Mouse (Mus musculus): ENCODE measurements around the gene Numb.

The Numb gene

DNA sequence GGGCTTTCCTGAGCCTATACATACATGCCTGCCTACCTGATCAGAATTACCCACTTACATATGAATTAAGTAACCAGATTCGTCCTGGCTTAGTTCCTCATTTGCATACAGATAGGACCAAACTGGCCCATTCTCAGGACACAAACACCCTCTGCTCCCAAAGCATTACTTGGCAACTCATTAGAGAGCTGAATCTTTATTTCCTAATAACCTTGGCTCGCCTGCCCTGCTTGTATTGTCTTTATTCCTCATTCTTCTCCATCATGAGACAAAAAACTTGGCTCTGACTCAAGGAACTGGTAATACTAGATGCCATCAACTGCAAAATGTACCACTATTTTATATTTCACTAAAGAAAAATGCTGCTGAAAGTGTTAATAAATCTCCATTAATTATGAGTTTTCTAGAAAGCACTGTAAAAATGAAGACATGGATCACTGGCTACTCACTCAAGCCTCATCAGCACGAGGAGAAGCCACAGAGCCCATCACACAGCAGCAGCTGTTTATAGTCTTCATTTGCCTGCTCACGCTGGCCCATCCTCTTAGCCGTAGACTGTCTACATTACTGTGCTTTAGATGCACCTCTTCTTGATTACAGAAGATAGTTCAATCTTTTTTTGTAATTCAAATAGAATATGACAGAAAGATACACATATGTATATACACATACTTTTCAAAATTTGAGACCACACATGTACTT is 69.1 kb downstream of the Numb start:
- in situ Hi-C loops (cut with MboI) = no loop called here

DNA sequence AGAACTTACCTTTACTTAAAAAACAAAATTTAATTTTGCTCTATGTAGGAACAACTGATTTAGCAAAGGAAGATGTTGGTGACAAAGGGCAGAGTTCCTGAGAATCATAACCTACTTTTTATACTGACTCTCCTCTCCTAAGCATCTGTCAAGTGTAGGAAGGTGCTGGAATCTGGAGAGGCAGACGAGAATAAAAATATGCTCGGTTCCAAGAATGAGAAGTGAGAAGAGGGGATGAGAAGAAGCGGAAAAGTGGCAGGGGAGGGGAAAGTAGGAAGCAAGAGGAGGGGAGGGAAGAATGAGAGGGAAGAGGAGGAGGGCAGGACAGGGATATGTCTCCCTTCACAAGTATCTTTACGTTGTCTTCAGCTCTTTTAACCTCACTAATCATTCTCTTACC is 71.4 kb downstream of the Numb start:
- in situ Hi-C loops (cut with MboI) = no loop called here

DNA sequence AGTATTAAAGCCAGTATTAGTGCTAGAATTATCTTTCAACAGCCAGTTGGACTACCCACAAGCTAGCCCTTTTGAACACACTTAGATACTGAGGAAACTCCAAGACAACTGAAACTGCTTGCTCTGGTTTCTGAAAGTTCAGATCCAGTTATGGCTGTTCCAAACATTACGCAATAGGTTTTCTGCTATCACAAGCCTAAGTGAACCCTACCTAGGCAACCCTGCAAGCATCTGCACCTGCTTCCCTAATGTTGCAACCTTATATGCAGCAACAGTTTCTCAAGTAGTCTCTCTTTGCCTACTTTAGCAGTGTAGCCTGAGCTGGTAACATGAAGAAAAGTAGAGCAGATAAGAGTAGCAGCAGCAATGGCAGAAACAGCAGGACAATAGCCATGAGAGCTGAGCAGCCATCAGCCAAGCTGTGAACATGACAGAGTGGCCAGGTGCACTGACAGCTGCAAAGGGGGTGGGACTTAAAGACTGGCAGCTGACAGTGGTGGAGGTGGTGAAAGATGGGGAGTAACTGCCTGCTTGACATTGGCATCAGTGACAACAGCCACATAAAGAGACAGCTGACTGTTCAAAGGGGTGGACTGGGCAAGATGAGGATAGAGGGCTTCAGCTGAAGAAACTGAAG is 73.0 kb downstream of the Numb start:
- in situ Hi-C loops (cut with MboI) = no loop called here

DNA sequence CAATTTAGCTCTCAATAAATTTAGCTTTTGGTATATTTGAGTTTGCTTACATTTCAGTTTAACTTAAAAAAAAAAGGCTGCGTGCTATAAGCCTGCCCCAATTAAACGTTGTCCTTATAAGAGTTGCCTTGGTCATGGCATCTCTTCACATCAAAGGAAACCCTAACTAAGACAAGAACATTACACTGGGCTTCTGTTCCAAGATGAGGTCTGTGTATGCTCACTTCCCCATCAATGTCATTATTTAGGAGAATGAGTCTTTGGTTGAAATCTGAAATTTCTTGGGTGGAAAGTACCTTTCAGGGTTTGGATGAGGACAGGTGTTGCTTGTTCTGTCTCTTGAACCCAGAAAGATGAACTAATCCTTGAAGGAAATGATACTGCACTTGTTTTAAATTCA is 73.9 kb downstream of the Numb start:
- in situ Hi-C loops (cut with MboI) = no loop called here

DNA sequence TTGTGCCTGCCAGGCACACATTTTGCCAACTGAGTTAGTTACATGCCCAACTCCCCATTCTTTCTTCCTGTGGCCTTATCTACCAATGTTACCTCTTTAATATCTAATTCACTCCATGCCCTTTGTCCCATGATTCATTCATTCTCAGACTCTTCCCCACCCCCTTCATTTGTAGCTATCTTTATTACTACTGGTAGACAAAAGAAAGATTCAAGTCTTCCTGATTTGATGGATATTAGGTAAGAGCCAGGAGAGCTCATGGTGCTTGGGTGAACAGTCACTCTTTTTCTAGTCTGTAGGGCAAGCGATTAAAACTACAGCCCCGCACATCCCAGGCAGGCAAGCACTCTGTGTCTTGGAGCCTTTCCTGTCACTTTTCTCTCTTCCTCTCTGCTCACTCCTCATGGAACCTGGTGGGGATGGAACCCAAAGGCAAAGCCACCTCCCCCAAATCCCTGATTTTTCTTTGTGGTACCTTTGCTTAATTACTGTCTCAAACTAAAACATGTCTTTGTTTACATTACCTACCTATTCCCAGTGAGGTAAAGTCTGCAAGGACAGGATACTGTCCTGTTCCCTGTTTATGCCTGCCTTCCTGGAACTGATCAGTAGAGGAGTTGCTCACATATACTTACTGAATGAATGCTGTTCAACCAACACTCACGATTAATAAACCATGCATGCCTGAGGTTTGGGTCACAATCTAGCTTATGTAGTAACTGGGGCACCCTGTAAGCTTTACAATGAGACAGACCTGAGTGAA is 78.9 kb downstream of the Numb start:
- in situ Hi-C loops (cut with MboI) = no loop called here

DNA sequence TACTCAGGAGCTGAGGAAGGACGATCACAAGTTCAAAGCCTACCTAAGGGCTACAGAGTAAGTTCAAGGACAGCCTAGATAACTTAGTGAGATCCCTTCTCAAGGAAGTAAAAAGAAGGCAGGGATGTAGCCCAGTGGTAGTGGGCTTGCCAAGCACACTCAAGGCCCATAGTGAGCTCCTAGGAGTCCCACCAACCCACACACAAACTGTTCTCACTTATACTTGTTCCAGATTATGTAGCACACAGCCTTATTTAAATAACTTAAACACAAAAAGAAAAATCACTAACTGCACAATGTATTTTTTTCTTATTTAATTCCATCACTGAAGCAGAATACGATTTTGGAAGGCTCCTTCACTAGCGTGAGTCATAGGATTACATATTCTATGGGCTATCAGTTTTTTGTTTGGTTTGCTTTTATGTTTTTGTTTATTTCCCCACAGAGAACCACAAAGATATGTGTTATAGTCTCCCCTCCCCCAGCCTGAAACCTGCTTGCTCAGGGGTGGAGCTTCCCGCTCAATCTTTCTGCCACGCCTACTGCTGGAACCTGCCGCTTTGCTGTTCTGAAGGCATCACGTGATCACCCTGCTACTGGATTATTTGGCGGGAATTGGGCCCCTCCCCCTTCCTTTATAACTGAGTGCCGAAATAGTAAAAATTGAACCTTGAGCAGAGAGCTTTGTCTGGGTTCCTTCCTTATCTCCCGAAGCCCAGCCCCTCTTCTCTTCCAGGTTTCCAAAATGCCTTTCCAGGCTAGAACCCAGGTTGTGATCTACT is 80.1 kb downstream of the Numb start:
- in situ Hi-C loops (cut with MboI) = no loop called here

DNA sequence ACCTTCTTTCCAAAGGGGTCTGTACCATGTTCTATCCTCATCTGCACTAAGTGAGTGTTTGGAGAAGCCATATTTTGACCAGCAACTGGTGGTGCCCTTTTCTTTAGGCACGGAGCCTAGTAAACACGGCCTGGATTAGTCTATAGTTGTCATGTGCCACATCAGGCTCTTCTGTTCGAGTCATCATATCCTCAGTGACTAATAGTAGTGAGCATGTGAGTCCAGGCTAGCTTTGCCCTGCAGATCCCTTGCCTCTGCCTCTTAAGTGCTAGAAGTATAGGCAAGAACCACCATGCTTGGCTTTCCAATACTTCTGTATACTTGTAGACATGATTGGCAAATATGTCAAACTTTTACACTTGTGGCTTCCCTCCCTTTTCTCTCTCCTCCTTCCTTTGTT is 87.8 kb downstream of the Numb start:
- in situ Hi-C loops (cut with MboI) = no loop called here

DNA sequence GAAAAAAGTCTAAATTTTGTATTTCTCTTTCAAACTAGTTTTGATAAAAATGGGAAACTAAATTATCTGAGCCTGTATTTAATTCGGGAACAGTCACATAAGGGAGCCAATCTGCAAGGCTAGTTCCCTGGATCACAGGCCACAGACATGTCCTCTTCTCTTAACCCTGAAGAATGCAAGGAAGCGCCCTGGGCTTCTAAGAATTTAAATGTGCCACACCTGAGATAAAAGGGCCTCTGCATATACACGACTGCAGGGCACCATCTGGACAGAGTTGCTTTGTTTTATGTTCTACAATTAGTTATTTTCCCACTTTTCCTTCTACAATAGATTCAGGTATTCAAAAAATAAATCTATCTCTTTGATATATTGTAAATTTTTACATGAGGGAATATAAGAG is 91.3 kb downstream of the Numb start:
- in situ Hi-C loops (cut with MboI) = no loop called here

DNA sequence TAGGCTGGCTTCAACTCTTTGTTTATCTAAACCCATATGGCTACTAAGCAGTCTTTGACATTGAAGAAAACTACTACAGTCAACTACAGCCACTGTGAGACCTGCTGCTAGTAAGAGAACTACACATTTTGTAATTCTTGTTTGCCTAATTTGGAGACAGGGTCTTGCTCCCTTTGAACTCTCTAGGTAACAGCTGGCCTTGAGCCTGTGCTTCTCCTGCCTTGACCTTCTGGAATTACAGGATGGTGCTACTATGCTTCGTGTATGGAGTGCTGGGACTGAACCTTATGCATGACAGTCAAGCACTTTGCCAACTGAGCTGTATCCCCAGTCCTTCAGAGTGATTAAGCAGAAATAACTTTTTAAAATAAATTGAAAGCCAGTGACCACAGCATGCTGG is 105.1 kb downstream of the Numb start:
- in situ Hi-C loops (cut with MboI) = no loop called here

DNA sequence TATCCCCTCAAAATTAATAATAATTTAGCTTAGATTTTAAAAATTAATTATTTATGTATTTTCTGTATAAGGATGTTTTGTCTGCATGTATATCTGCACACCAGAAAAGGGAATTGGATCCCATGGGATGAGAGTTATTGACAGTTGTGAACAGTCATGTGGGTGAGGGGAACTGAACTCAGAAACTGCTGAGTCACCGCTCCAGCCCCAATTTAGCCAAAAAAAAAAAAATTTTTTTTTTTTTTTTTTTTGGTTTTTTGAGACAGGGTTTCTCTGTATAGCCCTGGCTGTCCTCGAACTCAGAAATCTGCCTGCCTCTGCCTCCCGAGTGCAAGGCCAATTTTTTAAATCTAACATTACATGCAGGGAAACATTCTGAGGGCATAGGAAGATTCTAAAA is 109.8 kb downstream of the Numb start:
- in situ Hi-C loops (cut with MboI) = no loop called here

DNA sequence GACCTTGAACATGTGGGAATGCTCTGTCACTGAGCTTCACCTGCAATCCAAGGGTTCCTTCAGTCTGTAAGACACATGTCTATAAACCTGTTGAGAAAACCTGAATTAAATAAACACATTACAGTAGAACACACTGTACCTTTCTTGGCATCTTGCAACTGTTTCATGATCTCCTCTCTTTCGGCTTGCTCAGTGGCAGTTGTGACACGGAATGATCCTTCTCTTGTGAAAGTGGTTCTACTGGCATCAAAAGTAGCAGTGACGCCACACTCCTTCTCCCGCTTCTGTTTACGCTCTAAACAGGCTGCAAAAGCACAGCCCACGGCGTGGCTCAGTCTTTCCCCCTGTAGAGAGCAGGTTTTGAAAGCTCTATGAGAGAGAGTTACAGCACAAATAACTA is 118.1 kb downstream of the Numb start:
- in situ Hi-C loops (cut with MboI) = no loop called here

DNA sequence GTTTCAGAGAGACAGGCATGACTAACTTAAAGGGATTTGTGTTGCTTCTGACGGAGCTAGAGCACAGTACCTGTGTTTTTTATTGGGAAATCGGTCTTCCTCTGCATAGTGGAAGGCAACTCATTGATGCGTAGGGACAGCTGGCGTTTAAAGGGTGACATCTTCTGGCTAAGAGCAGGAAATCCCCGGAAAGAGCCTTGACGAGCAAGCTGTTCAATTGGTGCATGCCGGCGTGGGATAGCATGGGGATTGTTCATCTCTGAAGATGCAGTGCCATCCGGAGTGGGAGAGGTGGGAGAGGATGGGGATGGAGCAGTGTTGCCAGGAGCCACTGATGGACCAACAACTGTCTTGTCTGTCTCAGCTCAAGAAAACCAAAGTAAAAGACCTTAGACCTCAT is 120.8 kb downstream of the Numb start:
- in situ Hi-C loops (cut with MboI) = no loop called here

DNA sequence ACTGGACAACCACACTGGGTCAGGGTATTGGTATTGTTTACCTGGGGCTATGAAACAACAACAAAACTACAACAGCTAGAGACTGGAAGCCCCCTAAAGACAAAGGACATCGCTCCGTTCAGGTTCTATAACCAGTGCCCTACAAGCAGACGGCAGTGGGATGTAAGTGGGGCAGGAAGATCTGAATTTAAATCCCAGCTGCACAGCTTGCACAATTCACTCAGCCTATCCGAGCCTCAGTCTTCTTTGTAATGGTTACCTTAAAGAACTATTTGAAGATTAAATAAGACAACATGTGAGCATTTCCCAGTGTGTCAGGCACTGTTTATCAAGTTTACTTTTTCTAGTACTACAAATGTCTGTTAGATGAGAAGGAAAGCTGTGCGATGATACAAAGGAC is 123.4 kb downstream of the Numb start:
- in situ Hi-C loops (cut with MboI) = no loop called here

DNA sequence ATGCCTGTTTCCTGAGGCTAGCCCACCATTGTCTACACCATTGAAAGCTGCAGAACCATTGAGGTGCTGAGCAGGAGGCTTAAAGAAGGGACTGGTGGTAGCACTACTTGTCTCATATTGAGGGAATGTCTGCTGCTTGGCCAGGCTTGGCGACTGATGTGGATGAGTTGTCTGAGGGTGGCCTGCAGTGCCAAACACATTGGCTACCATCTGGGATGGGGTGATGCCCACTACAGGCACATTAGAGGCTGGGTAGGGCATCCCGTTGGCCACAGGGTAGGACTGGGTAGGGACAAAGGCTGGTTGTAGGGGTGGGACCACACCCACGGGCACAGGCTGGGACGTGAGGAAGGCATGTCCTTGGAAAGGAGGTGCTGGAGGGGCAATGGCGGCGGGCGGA is 126.1 kb downstream of the Numb start:
- in situ Hi-C loops (cut with MboI) = no loop called here

DNA sequence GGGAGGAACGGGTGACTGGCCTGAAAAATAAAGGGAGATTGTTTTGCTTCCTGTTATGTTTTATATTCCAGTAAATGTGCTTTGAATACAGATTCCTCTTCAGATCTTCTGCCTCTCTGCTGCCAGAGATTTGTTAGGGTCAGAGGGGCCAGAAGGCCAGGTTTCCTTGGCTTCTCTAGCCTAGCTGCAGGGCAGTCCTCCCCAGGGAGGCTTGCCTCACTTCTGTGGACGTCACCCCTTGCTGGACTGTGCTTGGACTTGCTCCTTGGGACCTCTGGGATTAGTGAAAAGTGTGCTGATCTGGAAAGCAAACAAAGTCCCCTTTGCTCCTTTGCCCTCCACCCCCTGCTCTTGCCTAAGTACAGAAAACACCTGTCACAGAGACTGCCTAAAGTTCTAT is 126.7 kb downstream of the Numb start:
- in situ Hi-C loops (cut with MboI) = no loop called here

DNA sequence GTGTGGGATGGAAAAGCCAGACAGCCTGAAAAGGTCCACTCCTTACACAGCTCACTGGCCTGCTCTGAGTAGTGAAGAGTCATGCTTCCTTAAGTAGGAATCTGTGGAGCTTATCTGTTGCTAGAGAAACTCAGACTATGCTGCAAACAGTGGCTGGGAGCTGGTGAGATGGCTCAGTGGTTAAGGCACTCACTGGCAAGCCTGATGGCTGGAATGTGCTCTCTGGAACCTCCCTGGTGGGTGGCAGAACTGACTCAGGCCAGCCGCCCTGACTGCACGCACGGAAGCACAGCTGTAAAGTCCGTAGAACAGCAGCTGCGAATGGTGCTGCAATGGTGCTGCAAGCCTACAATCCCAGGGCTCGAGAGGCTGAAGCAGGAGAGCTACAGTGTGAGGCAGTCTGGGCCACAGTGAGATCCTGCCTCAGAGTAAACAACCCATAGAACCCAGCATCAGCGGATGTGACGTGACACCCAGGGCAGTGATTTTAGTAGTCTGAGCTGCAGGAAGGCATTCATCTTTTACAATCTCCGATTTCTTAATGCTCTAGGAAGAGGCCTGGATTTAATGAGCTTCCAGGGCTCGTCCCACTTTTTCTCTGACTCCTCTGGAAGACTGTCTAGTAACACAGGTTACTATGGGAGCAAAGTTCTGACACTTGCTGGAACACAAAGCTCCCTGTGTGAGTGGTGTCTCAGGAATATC is 128.9 kb downstream of the Numb start:
- in situ Hi-C loops (cut with MboI) = no loop called here

DNA sequence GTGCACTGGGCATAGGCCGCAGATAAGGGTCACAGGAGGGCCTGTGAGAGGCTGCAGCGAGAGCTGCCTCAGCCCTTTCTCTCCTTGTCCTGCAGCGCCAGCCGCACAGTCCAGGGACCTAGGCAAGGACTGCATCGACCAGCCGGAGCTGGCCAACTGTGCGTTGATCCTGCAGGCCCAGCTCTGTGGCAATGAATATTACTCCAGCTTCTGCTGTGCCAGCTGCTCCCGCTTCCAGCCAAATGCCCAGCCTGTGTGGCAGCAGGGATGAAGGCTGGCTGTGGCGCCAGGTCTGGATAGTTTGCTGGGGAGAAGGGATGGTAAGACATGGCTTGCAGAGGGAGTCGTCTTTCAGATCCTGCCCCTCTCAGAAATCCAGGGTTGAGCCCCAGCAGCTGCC is 130.0 kb downstream of the Numb start:
- in situ Hi-C loops (cut with MboI) = no loop called here

DNA sequence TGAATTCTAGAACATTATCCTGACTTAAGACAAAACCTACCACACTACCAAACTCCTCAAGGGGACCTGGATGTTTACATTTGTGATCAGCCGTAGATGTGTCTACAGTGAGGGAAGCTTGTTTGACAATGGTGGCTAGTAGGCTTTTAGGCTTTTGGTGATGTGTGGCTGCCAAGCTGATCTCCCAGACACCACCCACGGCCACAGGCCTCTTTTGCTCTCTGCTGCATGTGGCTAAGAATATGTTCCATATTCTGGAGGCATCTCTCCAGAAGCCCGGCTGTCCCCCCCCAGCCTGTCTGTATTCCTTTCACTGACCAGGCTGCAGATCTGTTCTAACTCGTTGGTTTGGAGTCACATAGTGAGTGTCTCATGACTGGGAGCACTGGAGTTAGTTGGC is 131.0 kb downstream of the Numb start:
- in situ Hi-C loops (cut with MboI) = no loop called here

DNA sequence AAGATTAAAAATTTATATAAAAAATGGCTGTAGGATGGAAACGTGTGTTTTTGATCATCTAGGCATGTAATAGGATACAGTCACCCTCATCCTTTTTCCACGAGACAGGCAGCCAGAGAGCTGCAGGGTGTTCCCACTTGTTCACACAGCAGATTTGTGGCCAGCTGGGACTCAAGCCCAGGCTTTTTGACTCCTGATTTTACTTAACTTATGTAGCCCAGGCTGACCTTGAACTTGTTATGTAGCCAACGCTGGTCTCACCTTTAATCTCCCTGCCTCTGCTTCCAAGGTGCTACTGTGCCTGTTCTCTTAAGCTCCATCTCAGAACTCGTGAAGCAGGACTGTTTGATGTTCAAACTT is 132.0 kb downstream of the Numb start:
- in situ Hi-C loops (cut with MboI) = no loop called here

DNA sequence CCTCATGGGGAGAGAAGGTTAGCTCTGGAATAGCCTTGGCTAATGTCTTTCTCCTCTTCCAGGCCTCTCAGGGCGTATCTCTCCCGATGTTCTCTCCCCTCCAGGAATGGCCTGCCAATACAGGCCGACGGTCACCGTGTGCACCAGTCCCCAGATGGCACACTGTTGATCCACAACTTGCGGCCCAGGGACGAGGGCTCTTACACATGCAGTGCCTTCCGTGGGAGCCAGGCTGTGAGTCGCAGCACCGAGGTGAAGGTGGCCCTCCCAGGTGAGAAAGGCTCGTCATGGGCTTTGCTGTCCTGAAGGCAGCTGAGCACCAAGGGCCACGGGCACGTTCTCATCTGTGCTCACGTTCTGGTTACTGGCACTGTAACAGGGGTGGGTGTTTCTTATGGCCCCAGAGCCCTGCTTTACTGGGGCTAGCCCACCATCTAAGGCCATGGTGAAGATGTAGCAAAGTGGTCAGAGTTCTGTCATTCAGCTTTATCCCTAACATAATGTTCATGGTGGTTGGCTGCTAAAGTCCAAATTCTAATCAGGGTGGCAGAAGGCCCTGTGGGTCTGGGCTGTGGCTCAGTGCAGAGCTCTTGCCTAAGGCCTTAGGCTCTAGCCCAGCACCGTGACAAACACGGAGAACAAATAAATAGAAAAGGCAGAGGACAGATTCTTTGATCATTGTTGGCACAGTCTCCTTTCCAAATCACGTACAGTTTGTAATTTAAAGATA is 132.5 kb downstream of the Numb start:
- in situ Hi-C loops (cut with MboI) = no loop called here

DNA sequence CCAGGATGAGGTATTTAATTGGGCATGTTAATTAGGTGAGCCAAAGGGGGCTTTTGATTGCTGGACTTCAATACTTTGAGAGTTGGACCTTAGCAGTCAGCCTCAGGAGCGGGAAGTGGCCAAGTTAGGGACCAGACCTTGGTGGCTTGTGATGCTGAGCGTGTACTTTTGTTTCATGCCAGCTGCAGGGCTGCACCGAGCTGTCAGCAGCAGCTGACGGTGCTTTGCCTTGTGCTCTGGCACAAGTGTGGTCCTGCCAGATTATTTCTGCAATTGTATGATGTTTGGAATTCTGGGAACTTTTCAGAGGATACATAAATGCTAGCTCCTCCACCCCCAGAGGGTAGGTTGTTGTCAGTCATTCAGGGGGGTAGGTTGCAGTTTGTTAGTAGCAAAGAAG is 136.4 kb downstream of the Numb start:
- in situ Hi-C loops (cut with MboI) = no loop called here

All from mature B cell (primary cell).